In the genomic region with DNA sequence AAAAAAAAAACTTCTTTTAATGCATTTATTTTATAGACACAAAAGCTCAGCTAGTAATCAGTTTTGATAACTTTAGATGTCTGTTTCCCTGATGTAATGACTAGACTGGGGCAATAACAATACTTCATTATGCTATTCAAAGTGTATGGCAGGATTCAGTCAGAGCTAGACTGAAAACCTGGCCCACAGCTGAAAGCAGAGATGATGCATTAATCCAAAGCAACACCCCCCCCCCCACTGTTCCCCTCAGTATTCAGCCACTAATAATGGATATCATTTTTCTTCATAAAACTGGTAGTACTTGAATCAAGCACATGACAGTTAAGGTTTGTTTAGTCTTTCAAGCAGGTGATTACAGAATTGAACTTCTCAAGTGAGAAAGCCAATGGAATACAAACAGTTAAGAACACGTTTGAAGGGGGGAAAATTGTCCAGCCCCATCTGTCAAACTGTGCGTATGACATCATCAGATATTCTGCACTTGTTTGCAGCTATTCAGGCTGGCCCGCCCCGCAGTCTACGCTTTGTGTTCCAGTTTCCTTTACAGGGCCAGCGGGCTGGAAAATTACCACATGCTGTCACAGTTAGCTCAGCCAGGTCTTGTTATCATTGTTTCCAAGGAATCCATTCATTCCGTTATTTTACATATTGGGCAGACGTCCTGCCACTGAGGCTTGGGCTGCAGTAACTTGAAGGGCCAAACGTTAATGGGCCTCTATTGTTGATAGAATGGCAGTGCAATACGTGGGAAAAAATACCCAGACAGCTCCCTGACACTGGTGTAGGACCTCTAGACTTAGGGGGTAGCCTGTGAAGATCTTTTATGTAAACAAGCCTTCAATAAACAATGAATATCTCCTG, we compare ENCODE assay signal across 8 mouse cellular contexts.
DNase-seq lines count a peak whose midpoint lies in the region; ATAC-seq lines count a peak whose summit lies in the region.
"Had no signal": no experiment of that assay in that cellular context is flagged by ENCODE, and none has a peak within 500 bp of the region (broad histone marks: within the 10 kb centered on the region; RNA-seq: fewer than 3 reads in every experiment).

No protein-coding gene starts in this region.

- H3K9me3 ChIP-seq in liver, embryonic 11.5 days (ENCODE audit: control insufficient read depth, low read length): no peaks in the 10 kb centered on the region
- H3K9me3 ChIP-seq in kidney, embryonic 14.5 days (ENCODE audit: control insufficient read depth, low read length): no peaks in the 10 kb centered on the region
- H3K9me3 ChIP-seq: limb, embryonic 13.5 days had no signal

- no peak overlapping the region for H3K9ac ChIP-seq in liver, embryonic 11.5 days (ENCODE audit: low read depth, low read length)
- H3K9ac ChIP-seq in kidney, embryonic 14.5 days (ENCODE audit: low read depth, low read length): no peak overlapping the region
- H3K9ac ChIP-seq: limb, embryonic 13.5 days had no signal

- H3K4me2 ChIP-seq in liver, embryonic 11.5 days: no peak overlapping the region
- no peak overlapping the region for H3K4me2 ChIP-seq in kidney, embryonic 14.5 days (replicated peaks; ENCODE audit: low read depth, low read length)
- H3K4me2 ChIP-seq: limb, embryonic 13.5 days had no signal

- H3K4me3 ChIP-seq in liver, embryonic 11.5 days (ENCODE audit: low read depth, low read length): no peak overlapping the region
- H3K4me3 ChIP-seq in kidney, embryonic 14.5 days (ENCODE audit: low read length): no peak overlapping the region
- H3K4me3 ChIP-seq: limb, embryonic 13.5 days had no signal

- no peak overlapping the region for H3K27ac ChIP-seq in liver, embryonic 11.5 days (ENCODE audit: low read depth, low read length)
- no peak overlapping the region for H3K27ac ChIP-seq in kidney, embryonic 14.5 days (ENCODE audit: low read depth, low read length)
- H3K27ac ChIP-seq: limb, embryonic 13.5 days had no signal

- peak; percentile 92 for DNase-seq in embryo, embryonic 10.5 days (ENCODE audit: low spot score)
- DNase-seq in heart, postnatal 10 days: peak; percentile 31 to 33
- peak; percentile 30 to 70 for DNase-seq in left cerebral cortex, postnatal 25 days (ENCODE audit: low spot score in 2 of 2)
- DNase-seq in retina, postnatal 1 day: peak; percentile 99
- no peak for DNase-seq in liver, embryonic 11.5 days (ENCODE audit: low spot score)

- H3K4me1 ChIP-seq in liver, embryonic 11.5 days (replicated peaks; ENCODE audit: control insufficient read depth, insufficient read depth, low read length): no peaks in the 10 kb centered on the region
- no peaks in the 10 kb centered on the region for H3K4me1 ChIP-seq in kidney, embryonic 14.5 days (ENCODE audit: control insufficient read depth, insufficient read depth, low read length)
- H3K4me1 ChIP-seq: limb, embryonic 13.5 days had no signal

- intact Hi-C loops in heart, postnatal 10 days (cut with DNase I): no loop called here
- intact Hi-C loops in left cerebral cortex, postnatal 25 days (cut with DNase I): no loop called here

- no peaks in the 10 kb centered on the region for H3K36me3 ChIP-seq in liver, embryonic 11.5 days (ENCODE audit: control insufficient read depth, insufficient read depth, low read length)
- no peaks in the 10 kb centered on the region for H3K36me3 ChIP-seq in kidney, embryonic 14.5 days (ENCODE audit: control insufficient read depth, insufficient read depth, low read length)
- H3K36me3 ChIP-seq: limb, embryonic 13.5 days had no signal

- no peaks in the 10 kb centered on the region for H3K27me3 ChIP-seq in liver, embryonic 11.5 days (replicated peaks; ENCODE audit: control insufficient read depth, insufficient read depth, low read length)
- H3K27me3 ChIP-seq in kidney, embryonic 14.5 days (ENCODE audit: control insufficient read depth, insufficient read depth, low read length): no peaks in the 10 kb centered on the region
- H3K27me3 ChIP-seq: limb, embryonic 13.5 days had no signal

- WGBS in liver, embryonic 11.5 days: 56% methylated on average over 10 of the region's 10 CpGs
- WGBS in kidney, embryonic 14.5 days: 54% methylated on average over 10 of the region's 10 CpGs

- peak; percentile 96 for ATAC-seq in cerebellum, adult (ENCODE audit: insufficient number of reproducible peaks, low FRiP score, low TSS enrichment)
- no peak for ATAC-seq in liver, embryonic 11.5 days (replicated peaks; ENCODE audit: low FRiP score)
- no peak for ATAC-seq in kidney, embryonic 14.5 days (ENCODE audit: low FRiP score, low TSS enrichment)
